Mouse (Mus musculus) cortical plate, adult 2 months (tissue): Measurements from ENCODE around the gene Krtap2-4.

Experiments
- CTCF ChIP-seq: fragments of 200-500 bp; IDR thresholded peaks from 2 replicates; pipeline ENCODE4 v1.5.1; 2011; ENCODE audit warnings: mild to moderate bottlenecking, control low read depth, low read length; ENCODE audit not compliant: insufficient read depth; ENCODE audit errors: extremely low read depth
- POLR2A ChIP-seq: fragments of 200-500 bp; IDR thresholded peaks from 2 replicates; pipeline ENCODE4 v1.6.1; 2011; ENCODE audit warnings: mild to moderate bottlenecking, low read length, control low read depth; ENCODE audit not compliant: insufficient read depth; ENCODE audit errors: extremely low read depth

GRCm38 (mm10) chr11:99644351-99644750, 29.7 kb upstream of the Krtap2-4 start:
- TF ChIP-seq CTCF, result no peak
- no peak for TF ChIP-seq POLR2A
